Mouse (Mus musculus): ENCODE data around the gene Sla2.

GRCm38 (mm10) chr2:156927663-156928062 is 40.7 kb upstream of the Sla2 start:
- TF ChIP-seq TAL1 (IDR thresholded peaks at IDR 0.05; ENCODE audit: low read length) (no peak), GATA1 (IDR thresholded peaks at IDR 0.05; ENCODE audit: low read length) (no peak)
